Mouse (Mus musculus) intestine, embryonic 15.5 days (tissue): ENCODE measurements around the gene Slc16a5. TPM values are rescaled to one million over a fixed set of nuclear protein-coding genes. Genes with fewer than 3 reads are reported as not detected.
"Not testable (repeated sequence)": the region's sequence is repeated elsewhere in the genome, so short reads cannot be mapped to it uniquely, and the experiment has no call there.

Experiments
- ATAC-seq: fragments of 200-750 bp; cut with Nextera tagmentation; 2 replicates; pipeline ENCODE4 v1.8.0; 2017; ENCODE audit warnings: moderate TSS enrichment, moderate library complexity
- H3K27ac ChIP-seq: fragments of 300-500 bp; sonication (generic); 2 replicates; pipeline ENCODE4 v1.5.1; 2015; ENCODE audit warnings: mild to moderate bottlenecking, inconsistent platforms
- H3K27me3 ChIP-seq: fragments of 300-500 bp; sonication (generic); replicated peaks from 2 replicates; pipeline ENCODE4 v1.6.1; 2015; ENCODE audit warnings: inconsistent platforms
- H3K36me3 ChIP-seq: fragments of 300-500 bp; sonication (generic); 2 replicates; pipeline ENCODE4 v1.6.1; 2015; ENCODE audit warnings: inconsistent platforms
- H3K4me1 ChIP-seq: fragments of 300-500 bp; sonication (generic); replicated peaks from 2 replicates; pipeline ENCODE4 v1.6.1; 2015; ENCODE audit warnings: inconsistent platforms
- H3K4me2 ChIP-seq: fragments of 300-500 bp; sonication (generic); replicated peaks from 2 replicates; pipeline ENCODE4 v1.6.1; 2015; ENCODE audit warnings: mild to moderate bottlenecking, inconsistent platforms
- H3K4me3 ChIP-seq: fragments of 300-500 bp; sonication (generic); replicated peaks from 2 replicates; pipeline ENCODE4 v1.5.1; 2015; ENCODE audit warnings: inconsistent platforms
- H3K9ac ChIP-seq: fragments of 300-500 bp; sonication (generic); 2 replicates; pipeline ENCODE4 v1.6.1; 2015; ENCODE audit warnings: inconsistent platforms
- H3K9me3 ChIP-seq: fragments of 300-500 bp; sonication (generic); 2 replicates; pipeline ENCODE4 v1.6.1; 2016; ENCODE audit warnings: inconsistent platforms
- WGBS: fragments of 180-500 bp; shearing (Covaris S2); methylation state at CpG from one replicate; pipeline ENCODE4 v1.1.7; 2015; 5-methylcytosine and 5-hydroxymethylcytosine counted together
- polyA plus RNA-seq: library from polyadenylated mRNA; unstranded; fragments of >200 nt; fragmentation: Nextera tagmentation; extraction: Ambion mirVana; gene quantifications from 2 replicates; pipeline ENCODE4 v1.2.1, GENCODE M21; 2015

Slc16a5 gene
- polyA plus RNA-seq, 1 experiment from 2014 or later = 3.7 TPM

GRCm38 (mm10) chr11:115490441-115491355 is 28.4 kb downstream of the Slc16a5 start:
- peaks cover 14% of the 10 kb centered on the region for H3K4me1 ChIP-seq
- ATAC-seq = peak; percentile 31
- no peaks in the 10 kb centered on the region for H3K9me3 ChIP-seq
- H3K27me3 ChIP-seq = no peaks in the 10 kb centered on the region
- H3K27ac ChIP-seq = peak overlapping the region; percentile 87; the same call in 1 of the 2 replicates
- H3K4me2 ChIP-seq = peak overlapping the region; percentile 88
- WGBS = 21% methylated on average over 25 of the region's 25 CpGs
- peak overlapping the region; percentile 72 for H3K4me3 ChIP-seq
- peak overlapping the region; percentile 76 for H3K9ac ChIP-seq
- no peaks in the 10 kb centered on the region for H3K36me3 ChIP-seq

GRCm38 (mm10) chr11:115491356-115492083 is 29.2 kb downstream of the Slc16a5 start, which contains the start of gene Nt5c:
Nt5c (minus strand) TSS chr11:115491862.
- peaks cover 14% of the 10 kb centered on the region for H3K4me1 ChIP-seq
- ATAC-seq = peak; percentile 94
- no peaks in the 10 kb centered on the region for H3K36me3 ChIP-seq
- H3K9ac ChIP-seq = peak within 1 kb of the TSS; percentile 76
- peak within 1 kb of the TSS; percentile 72 for H3K4me3 ChIP-seq
- peak within 1 kb of the TSS; percentile 87 for H3K27ac ChIP-seq
- under 1% methylated on average over 43 of the region's 43 CpGs for WGBS
- H3K9me3 ChIP-seq = no peaks in the 10 kb centered on the region
- peak within 1 kb of the TSS; percentile 88 for H3K4me2 ChIP-seq
- no peaks in the 10 kb centered on the region for H3K27me3 ChIP-seq

- Histone ChIP-seq H3K9ac (peak overlapping the region; percentile 76), H3K27me3 (no peaks in the 10 kb centered on the region), H3K27ac (no peak overlapping the region; the same call in 1 of the 2 replicates), H3K4me2 (peak overlapping the region; percentile 88), H3K4me3 (peak overlapping the region; percentile 72), H3K4me1 (peaks cover 14% of the 10 kb centered on the region), H3K9me3 (no peaks in the 10 kb centered on the region), H3K36me3 (peaks cover 3% of the 10 kb centered on the region; the same call in 1 of the 2 replicates)
- WGBS = 38% methylated on average over 6 of the region's 6 CpGs
- no peak for ATAC-seq
Measured at GRCm38 (mm10) chr11:115492387-115492786, 30.1 kb downstream of the Slc16a5 start.

- H3K36me3 ChIP-seq = peaks cover 15% of the 10 kb centered on the region
- H3K27ac ChIP-seq, H3K4me2 ChIP-seq, ATAC-seq, H3K9me3 ChIP-seq, H3K4me1 ChIP-seq, H3K27me3 ChIP-seq, H3K9ac ChIP-seq, H3K4me3 ChIP-seq: not testable (repeated sequence)
- 89% methylated on average over 9 of the region's 9 CpGs for WGBS
Measured at GRCm38 (mm10) chr11:115496559-115496958, 34.3 kb downstream of the Slc16a5 start.

- ATAC-seq = no peak
- Histone ChIP-seq H3K9ac (no peak overlapping the region), H3K4me2 (no peak overlapping the region), H3K36me3 (peaks cover 12% of the 10 kb centered on the region), H3K4me3 (no peak overlapping the region), H3K9me3 (no peaks in the 10 kb centered on the region), H3K27ac (no peak overlapping the region), H3K27me3 (no peaks in the 10 kb centered on the region), H3K4me1 (peaks cover 13% of the 10 kb centered on the region)
- WGBS = 92% methylated on average over 6 of the region's 6 CpGs
Measured at GRCm38 (mm10) chr11:115502636-115503035, 40.4 kb downstream of the Slc16a5 start.

- H3K4me1 ChIP-seq = peaks cover 41% of the 10 kb centered on the region
- H3K9me3 ChIP-seq = no peaks in the 10 kb centered on the region
- H3K27ac ChIP-seq = no peak overlapping the region
- no peak overlapping the region for H3K4me3 ChIP-seq
- no peak overlapping the region for H3K9ac ChIP-seq
- no peak overlapping the region for H3K4me2 ChIP-seq
- H3K36me3 ChIP-seq = no peaks in the 10 kb centered on the region
- H3K27me3 ChIP-seq = no peaks in the 10 kb centered on the region
- ATAC-seq = no peak
- 70% methylated on average over 3 of the region's 3 CpGs for WGBS
Measured at GRCm38 (mm10) chr11:115506586-115506985, 44.3 kb downstream of the Slc16a5 start.

GRCm38 (mm10) chr11:115508061-115508460 is 45.8 kb downstream of the Slc16a5 start:
- no peak for ATAC-seq
- 70% methylated on average over 2 of the region's 2 CpGs for WGBS
- Histone ChIP-seq H3K9me3 (no peaks in the 10 kb centered on the region), H3K4me2 (no peak overlapping the region), H3K4me3 (no peak overlapping the region), H3K36me3 (no peaks in the 10 kb centered on the region), H3K27me3 (no peaks in the 10 kb centered on the region), H3K27ac (no peak overlapping the region), H3K9ac (no peak overlapping the region), H3K4me1 (peaks cover 56% of the 10 kb centered on the region)

- peak overlapping the region; percentile 76 for H3K27ac ChIP-seq
- H3K9me3 ChIP-seq = no peaks in the 10 kb centered on the region
- H3K4me1 ChIP-seq = peaks cover 56% of the 10 kb centered on the region
- H3K36me3 ChIP-seq = no peaks in the 10 kb centered on the region
- 25% methylated on average over 6 of the region's 6 CpGs for WGBS
- peak overlapping the region; percentile 6 for H3K4me3 ChIP-seq
- peak overlapping the region; percentile 78 for H3K4me2 ChIP-seq
- no peaks in the 10 kb centered on the region for H3K27me3 ChIP-seq
- H3K9ac ChIP-seq = peak overlapping the region; percentile 36
- ATAC-seq = peak; percentile 49
Measured at GRCm38 (mm10) chr11:115509773-115510506, 47.7 kb downstream of the Slc16a5 start.

- Histone ChIP-seq H3K4me2 (peak overlapping the region; percentile 78), H3K4me1 (peaks cover 56% of the 10 kb centered on the region), H3K36me3 (no peaks in the 10 kb centered on the region), H3K27ac (peak overlapping the region; percentile 76), H3K9ac (peak overlapping the region; percentile 36), H3K27me3 (no peaks in the 10 kb centered on the region), H3K4me3 (peak overlapping the region; percentile 6; the same call in 1 of the 2 replicates), H3K9me3 (no peaks in the 10 kb centered on the region)
- WGBS = 40% methylated on average over 5 of the region's 5 CpGs
- ATAC-seq = no peak
Measured at GRCm38 (mm10) chr11:115510507-115510888, 48.2 kb downstream of the Slc16a5 start.

- Histone ChIP-seq H3K27me3 (no peaks in the 10 kb centered on the region), H3K9ac (peak overlapping the region; percentile 36; the same call in 1 of the 2 replicates), H3K4me2 (peak overlapping the region; percentile 78), H3K4me1 (peaks cover 53% of the 10 kb centered on the region), H3K9me3 (no peaks in the 10 kb centered on the region), H3K27ac (no peak overlapping the region), H3K4me3 (peak overlapping the region; percentile 93; the same call in 1 of the 2 replicates), H3K36me3 (no peaks in the 10 kb centered on the region)
- 52% methylated on average over 2 of the region's 2 CpGs for WGBS
- ATAC-seq = no peak
Measured at GRCm38 (mm10) chr11:115511121-115511520, 48.8 kb downstream of the Slc16a5 start.

- no peaks in the 10 kb centered on the region for H3K36me3 ChIP-seq
- peak overlapping the region; percentile 93 for H3K4me3 ChIP-seq
- H3K27ac ChIP-seq = peak overlapping the region; percentile 93; the same call in 1 of the 2 replicates
- peak overlapping the region; percentile 98 for H3K9ac ChIP-seq
- H3K27me3 ChIP-seq = no peaks in the 10 kb centered on the region
- peak overlapping the region; percentile 78 for H3K4me2 ChIP-seq
- ATAC-seq = no peak
- H3K9me3 ChIP-seq = no peaks in the 10 kb centered on the region
- peaks cover 48% of the 10 kb centered on the region for H3K4me1 ChIP-seq
- 36% methylated on average over 3 of the region's 3 CpGs for WGBS
Measured at GRCm38 (mm10) chr11:115512004-115512403, 49.7 kb downstream of the Slc16a5 start.
